Mouse (Mus musculus) retina, postnatal 1 day (tissue): ENCODE data around the gene Napepld.
A peak's percentile ranks its signal among the peaks of the same experiment; 100 is the strongest.
"Not testable (repeated sequence)": the region's sequence is repeated elsewhere in the genome, so short reads cannot be mapped to it uniquely, and the experiment has no call there.

Experiments
- DNase-seq: peaks from one replicate; pipeline ENCODE4 v3.0.0-alpha.2; 2012

Napepld gene

DNA sequence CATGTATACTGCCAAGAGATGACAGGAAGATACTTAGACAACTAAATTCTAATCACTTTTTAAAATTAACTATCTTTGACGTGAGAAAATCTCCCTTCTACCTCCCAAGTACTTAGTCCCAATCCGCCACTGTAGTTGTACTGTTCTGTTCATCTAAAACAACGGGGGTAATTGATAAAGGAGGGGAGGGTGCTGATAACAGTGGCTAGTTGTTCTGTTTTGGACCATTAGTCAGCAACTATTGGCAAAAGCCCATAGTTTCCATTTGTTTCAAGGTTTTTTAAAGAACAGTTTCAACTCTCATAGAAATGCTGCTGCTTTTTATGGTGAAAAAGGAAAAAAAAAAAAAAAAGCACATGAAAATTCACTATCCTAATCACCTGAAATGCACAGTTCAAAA lies 2.5 kb upstream of the Napepld start:
- no peak for DNase-seq

GRCm38 (mm10) chr5:21702873-21703475 lies 1.8 kb upstream of the Napepld start:
- DNase-seq, result no peak

DNA sequence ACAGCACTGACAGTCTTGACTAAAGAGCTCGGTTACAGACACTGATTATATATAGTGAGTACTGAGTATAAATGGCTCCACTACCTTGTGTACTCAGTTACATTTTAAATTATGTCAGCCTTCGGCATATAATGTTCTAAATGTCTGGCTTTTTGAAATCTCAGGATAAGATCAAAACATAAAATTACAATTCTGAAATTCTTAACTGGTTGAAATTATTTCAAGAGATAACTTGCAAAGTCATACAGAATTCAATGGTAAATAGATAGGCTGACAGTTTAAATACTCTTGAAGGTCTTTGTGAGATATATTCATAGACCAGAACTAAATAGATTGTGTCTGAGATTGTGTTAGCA lies 791 bp upstream of the Napepld start:
- no peak for DNase-seq

- DNase-seq, result no peak
Observed at GRCm38 (mm10) chr5:21700934-21701333, 262 bp downstream of the Napepld start.

DNA sequence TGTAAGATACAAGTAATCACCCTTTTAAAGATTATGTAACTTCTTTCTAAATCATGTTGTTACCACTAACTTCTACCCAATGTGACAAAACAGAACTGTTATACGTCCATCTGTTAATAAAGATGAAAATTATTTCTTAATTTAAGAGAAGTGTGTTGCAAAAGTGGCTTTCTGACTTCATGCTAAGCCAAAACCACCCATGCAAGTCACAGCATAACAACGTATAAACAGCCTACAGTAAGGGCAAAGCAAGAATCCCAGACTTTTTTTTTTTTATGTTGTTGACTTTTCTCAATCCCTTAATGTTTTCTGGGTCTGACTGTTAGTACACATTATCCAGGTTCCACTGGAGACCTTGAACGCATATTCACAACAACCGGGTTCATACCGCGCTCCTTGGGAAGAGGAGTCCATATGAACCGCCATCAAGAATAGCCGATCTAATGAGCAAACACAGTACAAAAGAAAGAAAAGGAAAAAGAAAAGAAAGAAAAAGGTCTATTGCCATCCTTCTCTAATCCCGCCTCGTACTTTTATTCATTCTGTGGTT lies 849 bp downstream of the Napepld start:
- DNase-seq, result no peak

- DNase-seq, result not testable (repeated sequence)
Observed at GRCm38 (mm10) chr5:21699555-21699954, 1.6 kb downstream of the Napepld start.

DNA sequence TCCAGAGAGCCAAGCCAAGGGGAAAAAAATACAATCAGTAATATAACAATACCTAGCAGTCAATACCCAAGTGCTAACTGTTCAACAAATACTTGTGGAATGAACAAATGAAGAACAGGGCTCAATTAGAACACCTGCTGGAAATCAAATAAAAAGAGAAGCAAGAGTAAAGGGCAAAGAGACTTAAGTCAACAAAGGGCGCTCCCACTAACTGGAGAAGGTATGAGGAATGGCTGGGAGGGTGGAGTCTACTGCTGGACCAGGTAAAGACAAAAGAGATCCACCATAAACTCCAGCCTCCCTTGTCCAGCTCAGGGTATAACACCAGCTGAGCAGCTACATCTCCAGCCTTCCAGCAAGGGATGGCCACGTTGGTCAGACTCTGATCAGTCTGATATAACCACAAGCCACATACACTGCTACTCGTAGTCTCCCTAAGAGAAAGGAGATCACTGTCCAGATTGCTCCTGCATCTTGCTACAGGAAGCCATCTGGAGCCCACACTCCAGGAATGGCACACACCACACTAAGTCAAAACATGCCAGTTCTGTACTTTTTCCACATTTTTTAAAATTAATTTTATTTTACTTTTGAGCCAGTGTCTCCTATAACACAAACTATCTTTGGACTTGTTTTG lies 6.2 kb downstream of the Napepld start:
- DNase-seq, result no peak

DNA sequence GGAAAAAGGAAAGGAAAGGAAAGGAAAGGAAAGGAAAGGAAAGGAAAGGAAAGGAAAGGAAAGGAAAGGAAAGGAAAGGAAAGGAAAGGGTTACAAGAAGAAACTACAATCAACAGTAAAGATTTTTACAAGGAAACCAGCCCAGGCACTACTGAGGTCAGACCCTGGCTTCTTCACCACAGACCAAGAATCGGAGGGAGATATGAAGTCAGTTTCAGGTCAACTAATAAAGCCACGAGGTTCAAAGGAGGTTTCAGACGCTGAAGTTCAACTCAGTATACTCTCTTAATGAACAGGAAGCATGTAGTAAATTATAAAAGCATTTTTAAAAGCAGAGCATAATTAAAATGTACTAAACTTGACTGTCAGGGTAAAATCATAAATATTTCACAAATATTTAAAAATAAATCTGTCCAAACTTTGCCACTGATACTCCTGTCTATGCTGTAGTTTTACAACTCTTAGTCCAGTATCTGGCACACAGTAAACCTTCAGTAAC lies 7.8 kb downstream of the Napepld start:
- DNase-seq, result no peak

DNA sequence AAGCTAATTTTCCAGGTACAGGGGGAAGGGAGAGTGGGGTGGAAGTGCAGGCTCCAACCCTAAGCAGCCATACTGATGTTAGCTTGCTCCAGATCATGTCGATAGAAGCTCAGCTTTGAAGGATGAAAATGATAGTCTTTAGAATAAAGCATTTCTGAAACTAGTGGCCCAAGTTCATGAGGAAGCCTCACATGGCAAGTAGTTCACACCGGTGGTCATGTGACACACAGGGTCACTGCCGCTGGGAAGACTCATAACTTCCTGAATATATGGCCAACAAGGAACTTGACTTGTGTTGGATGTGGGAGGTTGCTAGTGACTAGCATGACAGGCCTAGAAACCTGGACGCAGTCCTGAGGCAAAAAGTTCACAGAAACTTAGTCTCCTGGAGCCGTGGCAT lies 9.0 kb downstream of the Napepld start:
- DNase-seq, result no peak

GRCm38 (mm10) chr5:21687042-21687441 lies 14.2 kb downstream of the Napepld start:
- no peak for DNase-seq

- DNase-seq, result no peak
Observed at GRCm38 (mm10) chr5:21685001-21685400, 16.2 kb downstream of the Napepld start.

GRCm38 (mm10) chr5:21683811-21684210 lies 17.4 kb downstream of the Napepld start:
- no peak for DNase-seq

GRCm38 (mm10) chr5:21680940-21681339 lies 20.3 kb downstream of the Napepld start:
- no peak for DNase-seq

DNA sequence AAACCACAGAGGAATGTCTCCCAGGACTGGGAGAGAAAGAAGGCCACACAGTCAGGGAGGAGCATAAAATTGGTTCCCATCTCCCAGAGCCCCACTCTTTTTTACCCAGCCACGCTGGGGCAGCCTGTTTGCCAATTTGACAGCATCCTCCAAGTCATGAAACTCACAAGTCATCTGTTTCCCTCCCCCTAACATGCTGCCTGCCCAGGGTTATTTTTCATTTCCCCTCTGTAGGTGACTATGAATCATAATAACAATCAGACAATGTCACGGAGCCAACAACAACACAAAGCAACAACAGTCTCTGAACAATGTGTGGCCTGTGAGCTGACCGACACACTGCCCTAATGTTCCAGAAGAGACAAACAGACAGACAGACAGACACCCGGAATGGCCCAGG lies 21.2 kb downstream of the Napepld start:
- DNase-seq, result no peak

GRCm38 (mm10) chr5:21678363-21678762 lies 22.8 kb downstream of the Napepld start:
- no peak for DNase-seq

DNA sequence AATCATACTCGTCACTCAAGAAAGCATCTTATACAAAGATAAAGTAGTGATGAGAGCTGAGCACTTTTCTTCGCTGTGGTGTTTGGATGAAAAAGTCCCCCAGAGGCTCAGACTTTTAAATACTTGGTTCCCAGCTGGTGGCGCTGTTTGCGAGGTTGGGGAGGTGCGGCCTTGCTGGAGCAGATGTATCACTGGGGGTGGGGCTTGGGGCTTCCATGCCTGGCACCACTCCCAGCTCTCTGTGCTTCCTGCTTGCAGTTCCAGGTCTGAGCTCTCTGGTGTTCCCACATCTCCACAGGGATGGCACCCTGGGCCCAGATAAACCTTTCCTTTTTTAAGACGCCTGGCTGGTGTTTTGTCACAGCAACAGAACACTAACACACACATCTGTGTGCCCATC lies 23.3 kb downstream of the Napepld start:
- no peak for DNase-seq

DNA sequence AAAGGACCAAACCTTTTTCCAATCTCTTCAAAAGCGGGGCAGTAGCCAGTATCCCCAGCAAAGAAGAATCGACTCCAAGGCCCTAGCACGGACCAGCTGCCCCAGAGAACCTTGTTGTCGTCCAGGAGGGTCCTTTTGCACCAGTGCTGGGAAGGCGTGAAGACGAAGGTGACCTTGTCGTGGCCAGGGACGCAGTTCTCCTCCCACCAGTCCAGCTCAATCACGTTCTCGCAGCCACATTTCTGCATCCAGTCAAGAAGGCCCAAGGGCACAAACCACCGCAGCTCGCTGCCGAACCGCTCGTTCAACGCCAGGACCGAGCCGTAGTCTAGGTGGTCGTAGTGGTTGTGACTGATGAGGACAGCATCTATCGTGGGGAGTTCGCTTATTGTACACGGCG lies 25.7 kb downstream of the Napepld start:
- DNase-seq, result no peak

GRCm38 (mm10) chr5:21675019-21675418 lies 26.2 kb downstream of the Napepld start:
- peak; percentile 64 for DNase-seq

- DNase-seq, result no peak
Observed at GRCm38 (mm10) chr5:21673742-21674141, 27.5 kb downstream of the Napepld start.

DNA sequence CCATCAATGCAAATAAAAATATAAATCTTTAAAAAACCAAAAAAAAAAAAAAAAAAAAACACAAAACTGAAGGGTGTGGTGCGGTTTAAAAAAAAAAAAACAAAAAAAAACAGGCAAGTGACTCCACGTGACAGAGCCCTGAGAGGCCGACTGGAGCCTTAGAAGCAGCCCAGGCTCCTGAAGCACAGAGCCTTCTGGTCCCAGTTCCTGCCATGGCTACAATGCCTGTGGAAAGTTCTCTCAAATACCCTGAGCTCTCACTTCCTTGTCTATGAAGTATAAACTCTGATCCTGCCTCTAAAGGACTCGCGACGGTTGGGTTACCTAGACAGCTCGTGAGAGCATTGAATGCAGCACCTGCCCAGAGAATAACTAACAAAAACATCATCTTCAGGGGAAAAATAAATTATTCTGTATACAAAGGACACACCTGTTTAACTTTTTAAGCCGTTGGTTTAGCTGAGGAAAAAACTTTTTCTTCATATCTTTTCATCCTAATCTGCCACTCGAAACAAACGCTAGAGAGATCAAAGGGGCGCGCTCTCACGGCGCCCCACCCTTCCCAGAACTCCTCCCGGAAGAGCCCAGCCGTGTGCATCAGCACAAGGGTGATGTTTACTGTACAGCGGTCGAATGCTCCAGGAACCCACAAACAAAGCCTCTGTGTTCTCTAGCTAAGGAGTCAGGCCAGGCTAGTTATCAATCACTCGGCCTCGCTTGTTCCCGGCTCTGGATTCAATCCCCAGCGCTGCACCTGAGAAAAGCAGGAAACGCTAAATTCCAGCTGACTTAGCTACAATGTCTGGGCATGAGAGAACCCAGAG lies 28.2 kb downstream of the Napepld start:
- no peak for DNase-seq

DNA sequence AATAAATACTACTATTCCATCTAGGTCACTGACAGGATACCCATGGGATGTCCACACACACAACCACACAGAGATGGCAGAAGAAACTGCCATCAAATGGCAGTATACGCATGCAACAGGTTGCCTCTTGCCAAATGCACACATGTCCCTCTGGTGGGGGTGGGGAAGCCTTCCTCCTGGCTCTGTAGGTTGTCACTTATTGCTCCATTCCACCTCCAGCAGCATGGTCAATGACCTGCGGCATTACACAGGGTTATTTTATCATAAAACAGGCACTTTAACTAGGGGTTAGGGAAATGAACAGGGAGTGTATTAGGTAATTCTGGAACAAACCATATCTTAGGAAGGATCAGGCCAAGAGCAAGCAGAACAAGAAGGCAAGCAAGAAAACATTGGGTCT lies 31.9 kb downstream of the Napepld start:
- no peak for DNase-seq

- DNase-seq, result no peak
Observed at GRCm38 (mm10) chr5:21667191-21668137, 33.7 kb downstream of the Napepld start.

DNA sequence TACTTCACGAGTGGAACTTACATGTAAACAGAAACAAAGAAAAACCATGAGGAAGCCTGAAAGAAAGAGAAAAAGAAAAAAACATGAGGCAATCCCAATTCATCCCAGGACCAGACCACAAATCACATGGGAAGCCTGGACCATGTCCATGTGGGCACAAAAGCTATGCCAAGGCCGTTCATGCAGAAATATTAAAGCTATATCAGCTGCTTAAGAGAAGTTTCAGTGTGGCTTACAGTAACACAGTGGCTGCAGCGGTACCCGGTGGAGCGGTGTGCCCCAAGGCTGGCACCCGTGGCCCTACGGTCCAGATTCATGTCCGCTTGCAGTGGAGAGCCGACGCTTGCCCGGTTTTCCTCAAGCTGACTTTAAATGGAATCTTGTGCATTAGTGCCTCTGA lies 38.1 kb downstream of the Napepld start:
- DNase-seq, result no peak
